Mouse (Mus musculus) ovary, postnatal 10 days (tissue): ENCODE results near the gene Adcy9.
"Not testable (repeated sequence)": the region's sequence is repeated elsewhere in the genome, so short reads cannot be mapped to it uniquely, and the experiment has no call there.

Experiments used
- DNase-seq: peaks from one replicate; pipeline ENCODE4 v3.0.0; 2022; ENCODE audit warnings: low spot score

The Adcy9 gene

GRCm38 (mm10) chr16:4382406-4382805, 37.9 kb downstream of the Adcy9 start:
- DNase-seq, result no peak

DNA sequence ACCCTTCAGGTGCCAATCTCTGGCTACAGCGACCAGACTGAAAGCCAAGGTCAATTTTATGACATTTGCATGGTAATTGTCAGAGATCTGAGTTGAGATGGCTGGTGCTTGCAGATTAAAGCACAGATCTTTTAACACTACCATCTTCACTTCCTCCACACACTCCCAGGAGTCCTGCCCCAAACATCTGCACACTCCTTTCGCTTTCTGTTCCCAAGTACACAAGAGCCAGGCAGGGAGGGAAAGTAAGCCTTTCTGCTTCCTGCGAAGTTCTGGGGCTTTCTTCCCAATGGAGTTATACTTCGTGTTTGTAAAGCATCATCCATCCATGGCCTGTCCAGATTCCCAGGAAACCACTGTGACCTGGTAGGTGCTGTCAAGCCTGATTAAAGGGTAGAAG, 38.8 kb downstream of the Adcy9 start:
- no peak for DNase-seq

DNA sequence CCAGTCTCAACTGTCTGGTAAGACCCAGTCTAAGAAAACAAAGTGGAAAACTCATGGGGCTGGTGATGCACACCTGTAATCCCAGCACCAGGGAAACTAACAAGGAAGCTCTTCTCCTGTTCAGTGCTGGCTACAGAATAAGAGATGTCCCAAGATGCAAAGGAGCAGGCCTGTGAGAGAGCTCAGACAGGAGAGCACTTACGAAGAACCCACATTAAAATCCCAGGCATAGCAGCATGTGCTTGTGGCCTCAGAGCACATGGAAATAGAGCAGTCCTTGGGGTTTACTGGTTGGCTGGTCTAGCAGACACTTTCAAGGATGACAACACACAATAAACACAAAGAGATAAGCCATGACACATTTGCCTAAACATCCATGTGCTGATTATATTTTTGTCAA, 41.5 kb downstream of the Adcy9 start:
- no peak for DNase-seq

- DNase-seq, result no peak
These were observed 42.7 kb downstream of the Adcy9 start for GRCm38 (mm10) chr16:4377556-4377955.

DNA sequence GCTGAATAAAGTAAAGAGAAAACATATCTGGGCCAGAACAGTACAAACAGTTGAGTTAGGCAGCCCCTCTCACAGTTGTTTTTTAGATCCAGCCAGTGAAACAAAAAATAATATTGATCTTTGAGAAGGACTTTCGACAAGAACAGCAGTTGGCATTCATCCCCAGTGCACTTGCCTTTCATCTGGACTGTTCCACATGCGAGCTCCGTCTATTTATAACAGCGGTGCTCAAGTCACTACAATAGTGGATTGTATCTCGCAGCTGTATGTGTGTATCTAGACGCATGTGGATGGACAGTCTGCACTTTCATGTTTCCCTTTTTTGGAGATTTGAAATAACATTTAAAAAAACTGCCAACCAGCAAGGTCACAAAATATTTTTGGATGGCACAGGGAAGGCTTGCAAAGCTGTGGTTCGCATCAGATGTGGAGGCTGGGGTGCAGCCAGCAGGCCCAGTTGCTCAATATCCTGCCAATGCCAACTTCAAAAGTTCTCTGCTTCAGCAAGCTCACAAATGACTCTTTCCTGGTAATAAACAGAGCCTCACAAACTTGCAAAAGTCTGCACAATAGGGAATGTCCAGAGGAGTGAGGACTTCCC, 45.4 kb downstream of the Adcy9 start:
- no peak for DNase-seq

GRCm38 (mm10) chr16:4374270-4374669, 46.0 kb downstream of the Adcy9 start:
- DNase-seq, result no peak

- DNase-seq, result no peak
These were observed 49.3 kb downstream of the Adcy9 start for GRCm38 (mm10) chr16:4371039-4371438.

GRCm38 (mm10) chr16:4370141-4370541, 50.2 kb downstream of the Adcy9 start:
- no peak for DNase-seq

DNA sequence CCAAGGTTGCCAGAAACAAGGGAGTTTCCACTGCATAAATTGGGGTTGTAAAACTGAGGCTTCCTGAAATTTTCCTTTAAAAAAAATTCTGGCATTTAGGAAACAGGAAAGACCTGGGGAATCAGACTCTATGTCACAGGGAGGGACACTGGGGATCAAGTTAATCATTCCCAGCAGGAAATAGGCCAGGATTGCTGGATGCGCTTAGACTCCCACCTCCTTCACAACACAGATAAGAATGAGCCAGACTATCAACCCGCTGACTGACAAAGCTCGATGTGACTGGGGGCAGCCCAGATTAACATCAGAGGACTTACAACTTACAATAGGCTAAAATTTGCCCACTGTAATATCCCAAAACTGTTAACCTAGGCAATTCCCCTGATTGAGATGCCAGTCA, 52.4 kb downstream of the Adcy9 start:
- DNase-seq, result no peak

GRCm38 (mm10) chr16:4367291-4367690, 53.0 kb downstream of the Adcy9 start:
- DNase-seq, result no peak

- DNase-seq, result no peak
These were observed 53.6 kb downstream of the Adcy9 start for GRCm38 (mm10) chr16:4366671-4367070.

DNA sequence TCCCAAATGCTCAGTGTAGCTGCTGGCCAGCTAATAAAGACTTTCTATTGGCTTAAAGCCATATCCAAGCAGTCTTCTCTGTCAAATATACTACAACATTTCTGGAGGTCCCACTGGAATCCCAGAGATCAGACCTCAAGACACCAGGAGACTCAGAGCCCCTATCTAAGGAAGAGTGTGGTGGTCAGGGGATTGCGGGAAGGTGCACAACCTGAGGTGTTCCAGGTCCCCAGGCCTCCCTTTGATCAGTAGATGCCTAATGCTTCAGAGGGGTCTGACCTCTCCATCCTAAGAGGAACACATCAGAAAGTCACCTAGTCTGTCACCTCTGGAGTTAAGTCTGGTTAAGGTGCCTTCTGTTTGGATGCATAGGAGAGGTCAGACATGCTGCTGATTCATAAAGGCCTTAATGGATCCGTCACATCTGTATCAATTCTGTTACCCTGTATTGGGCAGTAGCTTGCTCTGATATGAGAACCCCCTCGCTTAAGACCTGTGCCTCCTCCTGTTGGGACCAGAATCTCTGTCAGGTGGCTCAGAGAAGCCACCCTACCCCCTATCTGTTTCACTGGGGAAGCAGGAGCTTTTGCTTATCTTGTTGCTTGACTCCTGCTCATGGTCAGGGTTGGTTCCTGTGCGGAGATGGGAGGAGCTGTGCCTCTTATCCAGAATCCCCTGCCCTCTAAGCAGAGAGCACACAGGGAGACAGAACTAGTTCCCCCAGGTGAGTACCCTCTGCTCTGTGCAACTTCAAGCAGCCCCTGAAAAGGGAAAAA, 56.8 kb downstream of the Adcy9 start:
- DNase-seq, result no peak

DNA sequence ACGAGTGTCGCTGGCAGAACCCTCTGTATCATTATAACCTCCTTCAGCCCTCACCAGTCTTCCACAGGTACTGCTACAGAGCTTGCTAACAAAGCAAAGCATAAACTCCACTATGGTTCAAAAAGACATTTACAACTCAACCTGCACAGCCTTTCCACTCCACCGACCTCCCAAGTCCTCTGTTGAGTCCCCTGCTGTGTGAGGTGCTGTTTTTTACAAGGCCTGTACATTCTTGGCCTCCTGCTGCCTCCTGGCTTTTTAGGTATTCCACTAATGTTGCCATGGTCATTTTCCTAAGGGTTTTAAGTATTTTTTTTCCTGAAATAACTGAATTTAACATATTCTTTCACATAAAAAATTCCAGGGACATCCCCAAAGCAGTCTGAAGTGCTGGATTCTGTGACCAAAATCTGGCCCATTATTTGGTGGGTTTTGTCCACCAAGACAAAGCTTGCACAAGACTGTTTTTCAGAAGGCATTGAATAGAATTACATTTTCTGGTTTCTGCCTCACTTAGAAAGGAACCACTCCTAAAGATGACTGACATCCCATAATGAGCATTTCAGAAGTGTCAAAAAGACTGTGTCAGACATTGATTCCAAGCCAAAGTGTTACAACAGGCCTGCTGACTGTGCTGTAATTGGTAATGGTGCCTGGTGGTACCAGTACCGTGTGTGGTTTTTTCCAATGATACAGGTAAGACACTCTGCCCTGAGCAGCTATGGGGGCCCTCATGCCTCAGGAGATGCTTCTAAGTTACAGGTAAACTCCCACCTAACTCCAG, 64.8 kb downstream of the Adcy9 start:
- no peak for DNase-seq

GRCm38 (mm10) chr16:4342579-4342978, 77.7 kb downstream of the Adcy9 start:
- no peak for DNase-seq

- no peak for DNase-seq
These were observed 78.8 kb downstream of the Adcy9 start for GRCm38 (mm10) chr16:4341316-4342062.

DNA sequence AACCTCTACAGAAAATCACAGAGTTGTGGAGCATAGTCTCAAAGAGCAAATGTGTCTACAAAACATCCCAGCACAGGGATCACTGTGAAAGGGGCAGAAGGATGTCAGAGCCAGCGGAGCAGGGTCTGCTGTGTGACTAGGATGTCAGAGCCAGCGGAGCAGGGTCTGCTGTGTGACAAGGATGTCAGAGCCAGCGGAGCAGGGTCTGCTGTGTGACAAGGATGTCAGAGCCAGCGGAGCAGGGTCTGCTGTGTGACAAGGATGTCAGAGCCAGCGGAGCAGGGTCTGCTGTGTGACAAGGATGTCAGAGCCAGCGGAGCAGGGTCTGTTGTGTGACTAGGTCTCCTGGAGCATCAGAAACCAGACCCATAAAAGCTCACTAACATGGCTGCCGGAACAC, 81.1 kb downstream of the Adcy9 start:
- not testable (repeated sequence) for DNase-seq

DNA sequence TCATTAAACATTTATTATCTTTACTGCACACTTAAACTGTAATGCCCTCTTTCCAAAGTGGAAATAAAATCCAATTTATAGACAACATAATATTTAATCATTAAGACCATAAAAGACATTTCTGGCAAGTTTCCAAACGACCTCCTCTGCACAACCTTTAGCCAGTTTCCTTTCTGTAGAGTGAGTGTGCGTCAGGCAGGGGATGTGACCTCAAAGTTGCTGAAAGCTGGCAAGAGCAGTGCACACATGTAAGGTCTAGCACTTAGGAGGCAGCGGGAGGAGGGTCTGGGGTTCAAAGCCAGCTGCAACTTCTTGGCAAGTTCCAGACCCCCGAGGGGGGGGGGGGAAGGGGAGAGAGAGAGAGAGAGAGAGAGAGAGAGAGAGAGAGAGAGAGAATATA, 83.0 kb downstream of the Adcy9 start:
- no peak for DNase-seq

- DNase-seq, result no peak
These were observed 86.5 kb downstream of the Adcy9 start for GRCm38 (mm10) chr16:4333788-4334187.

DNA sequence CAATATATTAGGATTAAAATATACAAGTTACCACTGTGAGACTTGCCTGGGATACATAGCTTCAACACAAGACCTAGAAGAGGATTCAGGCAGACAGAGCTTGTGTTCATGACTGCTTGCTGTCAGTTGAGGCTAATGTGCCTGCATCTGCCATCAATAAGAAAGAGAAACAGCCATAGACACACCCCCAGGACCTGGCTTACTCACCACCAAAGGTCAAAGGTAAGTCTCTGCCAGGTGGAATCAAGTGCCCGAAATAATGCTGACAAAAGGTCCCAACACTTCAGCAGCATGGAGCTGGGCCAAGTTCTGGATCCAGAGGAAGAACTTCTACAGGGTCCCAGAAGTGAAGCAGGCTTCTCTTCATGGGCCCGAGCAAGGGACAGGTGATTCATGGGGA, 86.9 kb downstream of the Adcy9 start:
- DNase-seq, result no peak

- no peak for DNase-seq
These were observed 93.2 kb downstream of the Adcy9 start for GRCm38 (mm10) chr16:4327081-4327480.

DNA sequence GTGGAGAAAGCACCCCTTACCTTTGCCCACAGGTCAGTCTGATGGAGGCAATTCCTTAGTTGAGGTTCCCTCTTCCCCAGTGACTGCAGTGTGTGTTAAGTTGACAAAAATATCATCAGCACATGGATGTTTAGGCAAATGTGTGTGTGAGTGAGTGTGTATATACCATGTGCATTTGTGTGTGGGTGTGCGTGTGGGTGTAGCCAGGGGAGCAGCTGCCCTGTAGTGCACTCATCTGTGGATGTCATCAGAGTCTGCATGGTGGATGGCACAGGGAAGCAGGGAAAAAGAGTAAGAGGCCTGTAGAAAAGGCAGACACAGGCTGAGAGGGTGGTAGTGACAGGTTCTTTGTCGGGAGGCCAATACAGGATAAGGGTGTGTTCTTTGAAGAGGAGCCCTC, 94.5 kb downstream of the Adcy9 start:
- DNase-seq, result no peak

- DNase-seq, result no peak
These were observed 95.3 kb downstream of the Adcy9 start for GRCm38 (mm10) chr16:4324967-4325366.
